Mouse (Mus musculus): ENCODE data around the gene 1810065E05Rik. TPM values are rescaled to one million over a fixed set of nuclear protein-coding genes. Genes with fewer than 3 reads are reported as not detected.

The 1810065E05Rik gene
- polyA plus RNA-seq (2012): not detected in 2 replicates

DNA sequence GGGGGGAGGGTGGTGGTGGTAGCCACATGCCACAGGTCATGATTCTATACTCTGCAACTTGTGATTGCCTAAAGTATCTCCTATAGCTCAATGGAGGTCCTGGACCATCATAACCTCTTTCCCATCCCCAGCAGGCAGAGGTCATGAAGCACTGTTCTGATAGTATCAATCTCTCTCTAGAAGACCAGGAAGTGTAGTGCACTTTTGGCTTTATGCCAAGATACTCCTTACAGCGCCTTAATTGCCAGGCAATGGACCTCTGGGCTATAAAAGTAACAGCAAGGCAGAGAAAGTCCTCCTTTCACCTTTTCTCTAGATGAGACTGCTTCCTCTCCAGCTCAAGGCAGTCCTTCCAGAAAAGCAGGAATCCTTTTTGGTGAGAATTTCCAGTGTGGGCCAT, at the start of gene 1810065E05Rik:
TSS of gene 1810065E05Rik (plus strand) at position 297 of the 400 bp plus-strand sequence.

GRCm38 (mm10) chr11:58378763-58379278, 42.1 kb upstream of the 1810065E05Rik start, which contains the start of gene Lypd8:
Lypd8 (plus strand) TSS chr11:58379043.

DNA sequence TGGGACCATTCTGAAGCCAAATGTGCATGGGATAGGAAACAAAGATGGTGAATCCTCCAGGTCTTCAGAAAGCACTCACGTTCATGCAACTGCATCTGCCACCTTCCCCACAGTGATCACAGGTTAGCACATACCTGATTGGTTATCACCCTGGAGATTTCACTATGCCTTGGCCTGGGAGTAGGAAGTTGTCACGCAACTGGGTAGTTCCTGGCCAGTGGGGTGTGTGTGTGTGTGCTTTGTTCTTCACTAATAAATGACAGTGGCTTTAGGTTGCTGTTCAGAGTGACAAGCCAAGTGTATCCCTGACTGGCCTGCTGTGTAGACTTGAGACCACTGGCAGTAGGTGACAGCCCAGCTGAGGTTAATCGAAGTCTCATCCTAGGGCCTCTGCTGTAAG, 11.3 kb downstream of the 1810065E05Rik start, which contains the start of gene Gm12253:
TSS of gene Gm12253 (plus strand) at position 301 of the 400 bp plus-strand sequence.

GRCm38 (mm10) chr11:58452759-58453158, 31.8 kb downstream of the 1810065E05Rik start, which contains the start of gene Lypd9:
Lypd9 (minus strand) TSS chr11:58452923.

GRCm38 (mm10) chr11:58462170-58462569, 41.3 kb downstream of the 1810065E05Rik start, which contains the start of gene Olfr30:
Olfr30 (minus strand) TSS chr11:58462270.

Other genes starting within 250 kb of the 1810065E05Rik start
- 16.1 and 17.4 TPM in 2 replicates for gene Mrpl22, start 249.4 kb upstream of the 1810065E05Rik start, polyA plus RNA-seq (2012)
- 1.1 and 2.1 TPM in 2 replicates for gene Igtp, start 221.6 kb upstream of the 1810065E05Rik start, polyA plus RNA-seq (2012)
- gene Irgm2, start 221.5 kb upstream of the 1810065E05Rik start, polyA plus RNA-seq (2012): 0.13 and 0.37 TPM in 2 replicates
- gene 4930438A08Rik, start 146.3 kb upstream of the 1810065E05Rik start, polyA plus RNA-seq (2012): 1.3 and 1.8 TPM in 2 replicates
- gene Zfp692, start 114.0 kb upstream of the 1810065E05Rik start, polyA plus RNA-seq (2012): 21.9 and 27.0 TPM in 2 replicates
- 7.8 and 11.3 TPM in 2 replicates for gene Zfp672, start 90.8 kb upstream of the 1810065E05Rik start, polyA plus RNA-seq (2012)
- 18.6 and 19.5 TPM in 2 replicates for gene Sh3bp5l, start 90.4 kb upstream of the 1810065E05Rik start, polyA plus RNA-seq (2012)
- gene Lypd8, start 42.1 kb upstream of the 1810065E05Rik start, polyA plus RNA-seq (2012): not detected in 2 replicates
- gene Gm12253, start 11.4 kb downstream of the 1810065E05Rik start, polyA plus RNA-seq (2012): not detected in 2 replicates
- not detected in 2 replicates for gene Lypd9, start 31.8 kb downstream of the 1810065E05Rik start, polyA plus RNA-seq (2012)
- not detected in 2 replicates for gene Olfr30, start 41.2 kb downstream of the 1810065E05Rik start, polyA plus RNA-seq (2012)
- not detected in 2 replicates for gene Olfr332, start 71.4 kb downstream of the 1810065E05Rik start, polyA plus RNA-seq (2012)
- gene Olfr331, start 81.5 kb downstream of the 1810065E05Rik start, polyA plus RNA-seq (2012): not detected in 2 replicates
- not detected in 2 replicates for gene Olfr330, start 113.7 kb downstream of the 1810065E05Rik start, polyA plus RNA-seq (2012)
- gene Olfr329-ps, start 125.3 kb downstream of the 1810065E05Rik start, polyA plus RNA-seq (2012): not detected in 2 replicates
- not detected in 2 replicates for gene Olfr328, start 134.5 kb downstream of the 1810065E05Rik start, polyA plus RNA-seq (2012)
- gene Olfr224, start 149.4 kb downstream of the 1810065E05Rik start, polyA plus RNA-seq (2012): not detected in 2 replicates
- not detected in 2 replicates for gene Olfr325, start 156.6 kb downstream of the 1810065E05Rik start, polyA plus RNA-seq (2012)
- not detected in 2 replicates for gene Olfr324, start 174.0 kb downstream of the 1810065E05Rik start, polyA plus RNA-seq (2012)
- not detected in 2 replicates for gene 2210407C18Rik, start 195.0 kb downstream of the 1810065E05Rik start, polyA plus RNA-seq (2012)
- not detected in 2 replicates for gene Olfr323, start 209.4 kb downstream of the 1810065E05Rik start, polyA plus RNA-seq (2012)
- 5.2 and 7.9 TPM in 2 replicates for gene Trim58, start 219.4 kb downstream of the 1810065E05Rik start, polyA plus RNA-seq (2012)
- gene Olfr322, start 237.7 kb downstream of the 1810065E05Rik start, polyA plus RNA-seq (2012): 0.14 TPM in 1 of 2 replicates, not detected in the other

Data from megakaryocyte-erythroid progenitor cell, adult 5 weeks (primary cell).